Mouse (Mus musculus): Measurements from ENCODE around the gene Ly6g6f.

- TF ChIP-seq POLR2A (IDR thresholded peaks at IDR 0.05; ENCODE audit: low read depth, low read length) (no peak), CTCF (IDR thresholded peaks at IDR 0.05; ENCODE audit: extremely low read depth, insufficient read length, insufficient replicate concordance, low read depth, low read length) (no peak)
Observed at GRCm38 (mm10) chr17:35131500-35132173, 46.2 kb upstream of the Ly6g6f start, which contains the start of gene Apom.

All from small intestine, adult 2 months (tissue).